Mouse (Mus musculus): ENCODE results near the gene 6030452D12Rik.

GRCm38 (mm10) chr8:106515946-106516479 is 15.7 kb downstream of the 6030452D12Rik start:
- TF ChIP-seq CTCF (IDR thresholded peaks at IDR 0.05; ENCODE audit: low read depth) (no peak), EP300 (optimal IDR thresholded peaks at IDR 0.05) (no peak)

Measured in stomach, postnatal 0 days (tissue).